Mouse (Mus musculus) megakaryocyte, embryonic 14.5 days (primary cell): ENCODE data around the gene 1700020L24Rik. TPM values are rescaled to one million over a fixed set of nuclear protein-coding genes. Genes with fewer than 3 reads are reported as not detected.
A peak's percentile ranks its signal among the peaks of the same experiment; 100 is the strongest.

Source experiments
- H3K27me3 ChIP-seq: replicated peaks from 2 replicates; pipeline ENCODE3; 2012; ENCODE audit warnings: inconsistent platforms
- H3K36me3 ChIP-seq: replicated peaks from 2 replicates; pipeline ENCODE3; 2012; ENCODE audit warnings: low read length, inconsistent platforms, mixed read lengths
- H3K4me1 ChIP-seq: 2 replicates; pipeline ENCODE4 v1.6.1; 2012; ENCODE audit warnings: inconsistent platforms
- H3K4me3 ChIP-seq: replicated peaks from 2 replicates; pipeline ENCODE3; 2012; ENCODE audit warnings: moderate library complexity, mild to moderate bottlenecking, inconsistent platforms
- H3K9me3 ChIP-seq: 2 replicates; pipeline ENCODE4 v1.6.1; 2012; ENCODE audit warnings: inconsistent platforms
- FLI1 ChIP-seq: IDR thresholded peaks from 2 replicates; pipeline ENCODE4 v1.6.1; 2012; ENCODE audit warnings: low read length, inconsistent platforms, mixed read lengths
- GATA1 ChIP-seq: IDR thresholded peaks from 3 replicates; pipeline ENCODE4 v1.6.1; 2012; ENCODE audit warnings: mixed read lengths, low read length, inconsistent platforms, borderline replicate concordance
- polyA plus RNA-seq: library from polyadenylated mRNA; stranded (reverse); fragments of >175 nt; gene quantifications from 2 replicates; pipeline ENCODE4 v1.2.3, GENCODE M21; 2012; ENCODE audit warnings: low replicate concordance; ENCODE audit not compliant: insufficient read depth

The 1700020L24Rik gene
- polyA plus RNA-seq, 1 experiment: 2.3 TPM

DNA sequence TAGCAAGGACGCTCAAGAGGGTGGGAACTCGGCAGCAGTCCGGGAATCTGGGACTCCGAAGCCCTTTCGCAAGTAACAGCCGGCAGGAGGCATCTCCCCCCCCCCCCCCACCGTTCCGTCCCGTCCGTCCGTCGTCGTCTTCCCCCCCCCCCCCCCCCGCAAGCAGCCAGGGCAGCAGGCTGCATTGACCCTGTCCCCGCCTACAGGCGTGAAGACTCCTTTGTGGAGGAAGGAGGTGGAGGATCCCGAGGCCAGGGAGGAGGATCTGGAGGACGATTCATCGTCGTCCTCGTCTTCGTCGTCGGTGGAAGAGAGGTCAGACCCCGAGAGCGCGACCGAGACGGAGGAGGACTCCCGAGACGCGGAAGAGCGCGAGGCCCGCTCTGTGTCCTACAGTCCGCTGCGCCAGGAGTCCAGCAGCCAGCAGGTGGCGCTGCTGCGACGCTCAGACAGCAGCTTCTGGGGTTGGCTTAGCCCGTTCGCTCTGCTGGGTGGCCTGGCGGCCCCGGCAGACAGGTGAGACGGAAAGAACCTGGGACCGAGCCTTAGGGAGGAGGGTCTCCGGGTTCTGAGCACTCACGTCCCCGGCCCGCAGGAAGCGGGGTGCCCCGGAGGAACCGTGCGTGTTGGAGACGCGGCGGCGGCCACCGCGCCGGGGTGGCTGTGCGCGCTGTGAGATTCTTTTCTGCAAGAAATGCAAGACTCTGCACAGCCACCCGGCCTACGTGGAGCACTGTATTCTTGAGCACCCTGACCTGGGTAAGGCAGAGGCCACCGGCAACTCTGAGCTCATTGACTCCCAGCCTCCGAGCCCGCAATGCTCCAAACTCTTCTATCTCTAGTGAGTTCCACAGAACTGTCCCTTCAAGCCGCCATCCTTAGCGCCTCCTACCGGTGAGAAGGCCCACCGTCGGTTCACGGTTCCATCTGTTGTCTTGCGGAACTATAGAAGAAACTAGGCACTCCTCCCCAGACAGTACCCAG lies 2.9 kb downstream of the 1700020L24Rik start:
- Histone ChIP-seq H3K27me3 (peaks cover 73% of the 10 kb centered on the region), H3K4me3 (peak overlapping the region; percentile 96)

DNA sequence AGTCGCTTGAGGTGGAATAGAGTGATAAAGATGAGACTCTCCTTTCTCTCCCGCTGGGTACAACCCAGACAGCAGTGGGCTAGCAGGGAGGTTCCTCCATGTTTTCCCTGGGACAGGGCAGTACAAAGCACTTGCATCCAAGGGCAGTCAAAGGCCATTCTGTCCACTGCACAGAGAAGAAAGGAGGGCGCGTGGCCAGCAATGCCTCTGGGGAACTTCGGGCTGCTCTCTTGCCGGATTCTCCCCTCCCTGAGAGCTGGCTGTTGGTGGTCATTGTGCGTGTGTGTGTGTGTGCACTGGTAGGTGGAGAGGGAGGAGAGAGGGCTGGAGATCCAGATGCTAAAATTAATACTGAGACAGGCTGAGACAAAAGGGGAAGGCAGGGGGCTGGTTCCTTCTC lies 3.8 kb downstream of the 1700020L24Rik start:
- peaks cover 72% of the 10 kb centered on the region for H3K27me3 ChIP-seq
- H3K4me1 ChIP-seq: peaks cover 53% of the 10 kb centered on the region
- TF ChIP-seq GATA1 (no peak), FLI1 (no peak)
- peaks cover 9% of the 10 kb centered on the region for H3K9me3 ChIP-seq
- peak overlapping the region; percentile 96 for H3K4me3 ChIP-seq
- no peaks in the 10 kb centered on the region for H3K36me3 ChIP-seq

More for the DNA sequence above, 2.9 kb downstream of the 1700020L24Rik start:
- Histone ChIP-seq H3K9me3 (peaks cover 9% of the 10 kb centered on the region), H3K4me1 (peaks cover 53% of the 10 kb centered on the region), H3K36me3 (no peaks in the 10 kb centered on the region)
- TF ChIP-seq FLI1 (no peak), GATA1 (no peak)

DNA sequence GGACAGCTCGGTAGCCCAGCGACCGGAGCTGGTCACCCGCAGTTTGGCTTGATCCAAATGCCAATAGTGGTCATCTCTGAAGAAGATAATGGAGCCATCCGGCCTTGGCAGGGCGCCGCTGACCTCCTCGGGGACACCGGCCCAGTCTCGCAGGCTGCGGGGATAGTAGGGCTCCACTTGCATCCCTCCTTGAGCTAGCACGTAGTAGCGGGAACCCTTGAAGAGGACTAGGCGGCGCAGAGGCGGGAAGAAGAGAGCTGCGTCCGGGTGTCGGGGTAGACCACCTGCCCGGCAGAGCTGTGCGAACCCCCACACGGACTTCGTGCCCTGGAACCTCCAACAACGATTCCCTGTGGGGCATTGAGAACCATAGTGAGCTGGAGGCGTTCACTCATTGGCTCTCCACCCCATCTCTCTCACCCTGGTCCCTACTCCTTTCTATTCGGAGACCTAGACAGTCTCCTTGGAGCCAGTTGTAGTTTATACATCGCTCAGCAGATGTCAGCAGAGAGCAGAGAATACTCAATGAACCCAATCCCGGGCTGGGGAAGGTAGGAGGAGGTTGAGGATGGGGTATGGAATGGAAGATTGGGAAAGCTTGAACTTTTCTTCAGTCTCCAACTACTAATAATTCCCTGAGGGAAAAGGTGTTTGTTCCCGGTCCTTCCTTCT lies 5.3 kb downstream of the 1700020L24Rik start:
- Histone ChIP-seq H3K4me3 (peak overlapping the region; percentile 88), H3K27me3 (peaks cover 75% of the 10 kb centered on the region), H3K36me3 (no peaks in the 10 kb centered on the region), H3K4me1 (peaks cover 65% of the 10 kb centered on the region), H3K9me3 (no peaks in the 10 kb centered on the region)
- TF ChIP-seq GATA1 (no peak), FLI1 (no peak)

DNA sequence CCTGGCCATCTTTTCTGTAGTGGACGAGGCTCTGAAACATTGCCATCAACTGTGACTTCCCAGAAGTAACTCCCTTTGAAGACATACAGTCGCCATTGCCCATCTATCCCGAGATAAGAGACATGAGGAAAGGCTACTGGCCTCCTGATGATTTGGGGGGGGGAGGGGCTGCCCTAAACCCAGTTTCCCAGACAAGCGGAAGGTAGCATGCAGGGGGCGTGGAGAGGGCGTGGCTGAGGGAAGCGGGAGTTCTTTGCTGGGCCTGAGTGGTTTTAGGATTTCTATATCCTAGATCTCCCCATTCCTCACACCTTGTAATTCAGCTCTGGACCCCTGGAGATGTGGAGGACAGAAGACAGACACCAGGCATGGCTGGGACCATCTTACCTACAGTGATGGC lies 6.3 kb downstream of the 1700020L24Rik start:
- no peak for TF ChIP-seq FLI1
- TF ChIP-seq GATA1: no peak
- Histone ChIP-seq H3K4me3 (peak overlapping the region; percentile 10), H3K4me1 (peaks cover 73% of the 10 kb centered on the region), H3K36me3 (no peaks in the 10 kb centered on the region), H3K27me3 (peaks cover 78% of the 10 kb centered on the region), H3K9me3 (no peaks in the 10 kb centered on the region)

DNA sequence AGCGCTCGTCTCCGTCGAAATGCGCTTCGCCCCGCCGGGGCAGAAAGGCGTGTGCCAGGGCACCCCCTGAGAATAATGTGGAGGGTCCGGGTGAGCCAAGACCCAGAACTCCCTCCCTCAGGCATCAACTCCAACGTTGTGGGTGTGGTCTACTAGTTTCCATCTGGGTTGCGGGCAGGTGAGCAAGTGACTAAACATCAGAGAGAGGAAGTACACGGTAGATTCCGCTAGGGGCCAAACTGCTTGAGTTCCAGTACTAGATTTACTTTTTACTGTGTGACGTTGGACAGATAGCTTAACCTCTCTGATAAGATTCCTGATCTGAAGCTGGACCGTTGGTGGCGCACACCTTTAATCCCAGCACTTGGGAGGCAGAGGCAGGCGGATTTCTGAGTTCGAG lies 7.5 kb downstream of the 1700020L24Rik start:
- Histone ChIP-seq H3K36me3 (no peaks in the 10 kb centered on the region), H3K4me1 (peaks cover 78% of the 10 kb centered on the region), H3K9me3 (no peaks in the 10 kb centered on the region), H3K27me3 (peaks cover 86% of the 10 kb centered on the region), H3K4me3 (peak overlapping the region; percentile 62)
- no peak for TF ChIP-seq FLI1
- no peak for TF ChIP-seq GATA1

DNA sequence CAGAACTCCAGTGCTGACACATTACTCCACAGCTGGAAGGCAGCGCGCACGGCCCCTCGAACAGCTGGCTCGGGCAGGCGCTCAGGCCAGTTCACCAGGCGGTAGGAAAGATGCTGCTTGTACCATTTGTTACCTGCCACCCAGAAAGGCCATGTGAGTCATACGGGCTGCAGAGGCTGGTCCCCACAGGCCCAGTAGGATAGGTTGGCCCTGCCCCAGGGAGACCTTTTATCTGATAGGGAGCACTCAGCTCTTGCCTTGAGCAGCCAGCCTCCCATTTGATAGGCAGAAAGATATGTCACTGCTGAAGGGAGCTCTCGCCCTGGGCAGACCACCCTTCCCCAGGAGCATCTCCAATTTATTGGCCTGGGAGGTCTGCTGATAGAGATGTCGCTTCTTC lies 10.1 kb downstream of the 1700020L24Rik start:
- Histone ChIP-seq H3K36me3 (no peaks in the 10 kb centered on the region), H3K27me3 (peaks cover 88% of the 10 kb centered on the region), H3K9me3 (no peaks in the 10 kb centered on the region), H3K4me3 (no peak overlapping the region), H3K4me1 (peaks cover 63% of the 10 kb centered on the region)
- TF ChIP-seq FLI1 (no peak), GATA1 (no peak)

DNA sequence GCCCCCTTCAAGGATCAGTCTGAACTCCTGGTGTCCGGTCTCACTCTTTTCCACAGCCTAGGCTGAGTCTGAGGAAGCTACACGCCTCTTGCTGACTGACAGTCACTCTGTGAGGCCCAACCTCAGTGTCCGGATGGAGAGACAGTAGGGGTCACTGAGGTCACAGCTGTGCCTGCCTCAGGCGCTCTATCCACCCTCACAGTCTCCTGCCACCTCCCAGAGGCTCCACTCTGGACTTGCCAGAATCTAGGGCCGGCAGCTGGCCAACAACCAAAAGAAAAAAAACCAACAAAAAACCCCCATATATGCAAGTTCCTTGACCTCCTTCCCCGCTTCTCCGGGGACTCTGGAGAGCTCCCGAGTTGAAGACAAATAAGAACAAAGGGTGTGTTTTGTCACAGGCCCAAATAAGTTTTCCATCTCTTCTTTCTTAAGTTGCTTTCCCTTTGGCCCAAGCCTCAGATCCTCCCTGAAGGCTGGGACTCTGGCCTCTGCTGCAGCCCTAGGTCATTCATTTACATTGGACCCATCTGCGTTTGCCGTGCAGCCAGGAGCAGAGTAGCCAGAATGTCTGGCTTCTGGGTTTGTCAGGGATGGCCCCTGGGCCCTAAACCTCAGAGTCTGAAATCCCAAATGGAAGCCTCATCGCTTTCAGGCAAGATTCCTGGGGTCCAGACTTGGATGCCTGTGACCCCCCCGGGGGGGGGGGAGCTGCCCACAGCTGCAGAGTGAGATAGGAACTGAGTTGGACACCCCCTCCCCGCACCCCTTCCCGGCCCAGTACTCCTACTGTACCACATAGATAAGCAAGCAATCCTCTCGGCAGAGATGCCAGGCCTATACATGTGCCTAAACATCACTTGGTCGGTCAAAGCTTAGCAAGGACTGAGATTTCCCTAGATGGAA lies 10.8 kb downstream of the 1700020L24Rik start:
- H3K27me3 ChIP-seq: peaks cover 86% of the 10 kb centered on the region
- no peaks in the 10 kb centered on the region for H3K36me3 ChIP-seq
- no peak overlapping the region for H3K4me3 ChIP-seq
- no peaks in the 10 kb centered on the region for H3K9me3 ChIP-seq
- peaks cover 56% of the 10 kb centered on the region for H3K4me1 ChIP-seq
- no peak for TF ChIP-seq FLI1

DNA sequence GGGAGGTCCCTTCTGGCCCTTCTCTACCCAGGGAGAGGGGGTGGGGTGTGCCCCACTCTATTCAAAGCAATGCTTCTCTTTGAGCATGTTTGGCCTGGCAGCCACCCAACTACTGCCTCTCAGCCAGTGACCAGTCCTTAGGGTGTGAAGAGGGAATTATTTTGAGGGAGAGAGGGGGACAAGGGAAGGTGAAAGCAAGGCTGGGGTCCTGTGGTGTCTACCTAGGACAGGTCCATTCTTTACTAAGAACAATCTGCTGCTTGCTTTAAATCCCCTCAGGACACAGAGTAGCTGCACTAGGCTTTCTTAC lies 11.4 kb downstream of the 1700020L24Rik start:
- TF ChIP-seq FLI1: no peak
- TF ChIP-seq GATA1: no peak
- Histone ChIP-seq H3K27me3 (peaks cover 81% of the 10 kb centered on the region), H3K36me3 (no peaks in the 10 kb centered on the region), H3K9me3 (no peaks in the 10 kb centered on the region), H3K4me3 (no peak overlapping the region), H3K4me1 (peaks cover 51% of the 10 kb centered on the region)

DNA sequence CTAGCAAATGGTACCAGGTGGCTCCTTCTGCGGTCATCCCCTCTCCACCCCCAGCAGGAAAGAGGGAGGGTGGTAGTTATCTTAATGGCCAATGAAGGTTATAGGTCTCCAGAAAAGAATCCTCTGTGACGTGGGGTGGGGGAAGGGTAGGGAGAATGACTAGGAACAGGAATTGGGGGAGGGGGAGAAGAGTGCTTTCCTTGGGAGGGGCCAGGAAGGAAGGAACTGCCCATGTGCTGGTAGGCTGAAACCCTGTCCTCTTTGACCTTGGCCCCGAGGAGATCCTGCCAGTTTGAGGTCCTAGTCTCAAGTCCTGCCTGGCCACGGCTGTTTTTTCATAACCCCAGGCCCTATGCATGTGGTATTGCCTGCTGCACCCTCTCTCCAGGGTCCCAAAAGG lies 11.8 kb downstream of the 1700020L24Rik start:
- Histone ChIP-seq H3K4me1 (peaks cover 51% of the 10 kb centered on the region), H3K36me3 (no peaks in the 10 kb centered on the region), H3K27me3 (peaks cover 77% of the 10 kb centered on the region), H3K9me3 (no peaks in the 10 kb centered on the region), H3K4me3 (no peak overlapping the region)
- no peak for TF ChIP-seq GATA1
- no peak for TF ChIP-seq FLI1

DNA sequence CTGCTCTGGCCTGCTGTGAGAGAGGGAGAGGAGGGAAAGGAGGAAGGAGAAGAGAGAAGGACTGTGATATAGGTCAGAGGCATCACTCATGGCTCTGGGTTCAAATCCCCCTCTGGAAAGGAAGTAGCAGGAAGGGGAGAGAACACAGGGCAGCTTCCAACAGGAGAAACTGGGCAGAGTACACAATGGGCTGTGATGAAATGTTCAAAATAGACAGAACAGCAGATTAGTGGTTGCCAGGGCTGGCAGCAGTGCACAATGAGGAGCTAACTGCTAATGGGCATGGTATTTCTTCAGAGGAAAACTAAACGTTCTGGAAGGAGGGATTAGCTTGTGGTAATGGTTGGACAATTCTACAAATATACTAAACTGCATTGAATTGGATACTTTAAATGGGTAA lies 13.1 kb downstream of the 1700020L24Rik start:
- Histone ChIP-seq H3K9me3 (no peaks in the 10 kb centered on the region), H3K36me3 (no peaks in the 10 kb centered on the region), H3K4me1 (peaks cover 56% of the 10 kb centered on the region), H3K4me3 (no peak overlapping the region), H3K27me3 (peaks cover 67% of the 10 kb centered on the region)
- TF ChIP-seq FLI1 (no peak), GATA1 (no peak)
